Mouse (Mus musculus): ENCODE data around the gene Vgf. TPM values are rescaled to one million over a fixed set of nuclear protein-coding genes. Genes with fewer than 3 reads are reported as not detected.
A peak's percentile ranks its signal among the peaks of the same experiment; 100 is the strongest.

The Vgf gene
- 0.08 and 0.11 TPM in 2 replicates for polyA plus RNA-seq (2015; fragmentation: Nextera tagmentation; extraction: Ambion mirVana)

GRCm38 (mm10) chr5:137026092-137026491, at the start of gene Vgf:
Gene Vgf, plus strand, starts transcription at chr5:137026392.
- Histone ChIP-seq H3K9ac (no peak within 1 kb of the TSS), H3K27ac (no peak within 1 kb of the TSS), H3K27me3 (peaks cover 78% of the 10 kb centered on the region), H3K36me3 (no peaks in the 10 kb centered on the region), H3K4me3 (no peak within 1 kb of the TSS), H3K4me2 (replicated peaks) (0 out of 2 replicates have a peak within 1 kb of the TSS, but pooled peaks have one; percentile 5), H3K4me1 (peaks cover 12% of the 10 kb centered on the region), H3K9me3 (no peaks in the 10 kb centered on the region)
- 16% methylated on average over 4 of the region's 4 CpGs for WGBS
- no peak for ATAC-seq (ENCODE audit: low FRiP score, low read depth)

- WGBS: 59% methylated on average over 4 of the region's 4 CpGs
- no peak overlapping the region for H3K27ac ChIP-seq
- peaks cover 36% of the 10 kb centered on the region for H3K36me3 ChIP-seq
- no peaks in the 10 kb centered on the region for H3K27me3 ChIP-seq
- no peaks in the 10 kb centered on the region for H3K9me3 ChIP-seq
- H3K9ac ChIP-seq: no peak overlapping the region
- no peak overlapping the region for H3K4me2 ChIP-seq (replicated peaks)
- ATAC-seq (ENCODE audit: low FRiP score, low read depth): no peak
- H3K4me3 ChIP-seq: no peak overlapping the region
- H3K4me1 ChIP-seq: no peaks in the 10 kb centered on the region
Measured at GRCm38 (mm10) chr5:136977769-136978168, 48.4 kb upstream of the Vgf start.

- WGBS: 65% methylated on average over 2 of the region's 2 CpGs
- no peak overlapping the region for H3K27ac ChIP-seq
- no peaks in the 10 kb centered on the region for H3K4me1 ChIP-seq
- peaks cover 51% of the 10 kb centered on the region for H3K36me3 ChIP-seq
- H3K9me3 ChIP-seq: no peaks in the 10 kb centered on the region
- no peaks in the 10 kb centered on the region for H3K27me3 ChIP-seq
- no peak overlapping the region for H3K9ac ChIP-seq
- no peak for ATAC-seq (ENCODE audit: low FRiP score, low read depth)
- H3K4me3 ChIP-seq: no peak overlapping the region
- no peak overlapping the region for H3K4me2 ChIP-seq (replicated peaks)
Measured at GRCm38 (mm10) chr5:136979762-136980161, 46.4 kb upstream of the Vgf start.

GRCm38 (mm10) chr5:136980974-136981373, 45.2 kb upstream of the Vgf start:
- no peak for ATAC-seq (ENCODE audit: low FRiP score, low read depth)
- 91% methylated on average over 8 of the region's 8 CpGs for WGBS
- no peaks in the 10 kb centered on the region for H3K9me3 ChIP-seq
- H3K4me2 ChIP-seq (replicated peaks): no peak overlapping the region
- no peak overlapping the region for H3K4me3 ChIP-seq
- H3K4me1 ChIP-seq: peaks cover 6% of the 10 kb centered on the region
- no peak overlapping the region for H3K27ac ChIP-seq
- H3K27me3 ChIP-seq: no peaks in the 10 kb centered on the region
- H3K36me3 ChIP-seq: peaks cover 51% of the 10 kb centered on the region
- H3K9ac ChIP-seq: no peak overlapping the region

GRCm38 (mm10) chr5:136982338-136982930, 43.8 kb upstream of the Vgf start:
- Histone ChIP-seq H3K27ac (no peak overlapping the region), H3K4me2 (replicated peaks) (no peak overlapping the region), H3K27me3 (no peaks in the 10 kb centered on the region), H3K4me3 (no peak overlapping the region), H3K36me3 (peaks cover 51% of the 10 kb centered on the region), H3K9me3 (no peaks in the 10 kb centered on the region), H3K4me1 (peaks cover 11% of the 10 kb centered on the region), H3K9ac (no peak overlapping the region)
- ATAC-seq (ENCODE audit: low FRiP score, low read depth): no peak
- 53% methylated on average over 14 of the region's 16 CpGs for WGBS

- 54% methylated on average over 14 of the region's 14 CpGs for WGBS
- Histone ChIP-seq H3K9ac (no peak overlapping the region), H3K9me3 (no peaks in the 10 kb centered on the region), H3K4me3 (no peak overlapping the region), H3K27me3 (no peaks in the 10 kb centered on the region), H3K4me1 (peaks cover 21% of the 10 kb centered on the region), H3K27ac (no peak overlapping the region), H3K36me3 (peaks cover 55% of the 10 kb centered on the region), H3K4me2 (replicated peaks) (no peak overlapping the region)
- ATAC-seq (ENCODE audit: low FRiP score, low read depth): no peak
Measured at GRCm38 (mm10) chr5:136984828-136985227, 41.4 kb upstream of the Vgf start.

- WGBS: under 1% methylated on average over 26 of the region's 26 CpGs
Measured at GRCm38 (mm10) chr5:136986695-136987137, 39.5 kb upstream of the Vgf start, which contains the start of gene Plod3. Gene Plod3, plus strand, starts transcription at chr5:136987019.

GRCm38 (mm10) chr5:136987138-136987933, 38.9 kb upstream of the Vgf start:
- no peaks in the 10 kb centered on the region for H3K9me3 ChIP-seq
- peaks cover 55% of the 10 kb centered on the region for H3K36me3 ChIP-seq
- peak overlapping the region; percentile 95 for H3K9ac ChIP-seq
- WGBS: under 1% methylated on average over 64 of the region's 67 CpGs
- peak overlapping the region; percentile 97 for H3K27ac ChIP-seq
- H3K4me3 ChIP-seq: peak overlapping the region; percentile 84
- peak overlapping the region; percentile 88 for H3K4me2 ChIP-seq (replicated peaks)
- no peaks in the 10 kb centered on the region for H3K27me3 ChIP-seq
- peaks cover 21% of the 10 kb centered on the region for H3K4me1 ChIP-seq
- peak; percentile 70 for ATAC-seq (ENCODE audit: low FRiP score, low read depth)

More at GRCm38 (mm10) chr5:136986695-136987137, 39.5 kb upstream of the Vgf start, which contains the start of gene Plod3:
- peak within 1 kb of the TSS; percentile 95 for H3K9ac ChIP-seq
- H3K27me3 ChIP-seq: no peaks in the 10 kb centered on the region
- peak; percentile 92 for ATAC-seq (ENCODE audit: low FRiP score, low read depth)
- peaks cover 55% of the 10 kb centered on the region for H3K36me3 ChIP-seq
- peak within 1 kb of the TSS; percentile 88 for H3K4me2 ChIP-seq (replicated peaks)
- peak within 1 kb of the TSS; percentile 97 for H3K27ac ChIP-seq
- peak within 1 kb of the TSS; percentile 84 for H3K4me3 ChIP-seq
- H3K9me3 ChIP-seq: no peaks in the 10 kb centered on the region
- peaks cover 21% of the 10 kb centered on the region for H3K4me1 ChIP-seq

GRCm38 (mm10) chr5:136987934-136988271, 38.3 kb upstream of the Vgf start, which contains the start of gene Znhit1:
Gene Znhit1, minus strand, starts transcription at chr5:136988021.
- Histone ChIP-seq H3K27ac (peak within 1 kb of the TSS; percentile 97), H3K4me3 (peak within 1 kb of the TSS; percentile 84), H3K4me2 (replicated peaks) (peak within 1 kb of the TSS; percentile 88), H3K4me1 (peaks cover 21% of the 10 kb centered on the region), H3K27me3 (no peaks in the 10 kb centered on the region), H3K36me3 (peaks cover 59% of the 10 kb centered on the region), H3K9me3 (no peaks in the 10 kb centered on the region), H3K9ac (peak within 1 kb of the TSS; percentile 95)
- ATAC-seq (ENCODE audit: low FRiP score, low read depth): no peak
- WGBS: 3% methylated on average over 12 of the region's 12 CpGs

- peaks cover 63% of the 10 kb centered on the region for H3K36me3 ChIP-seq
- H3K9me3 ChIP-seq: no peaks in the 10 kb centered on the region
- 67% methylated on average over 7 of the region's 7 CpGs for WGBS
- peak overlapping the region; percentile 95 for H3K9ac ChIP-seq
- peak overlapping the region; percentile 84 for H3K4me3 ChIP-seq
- H3K4me2 ChIP-seq (replicated peaks): peak overlapping the region; percentile 88
- peaks cover 21% of the 10 kb centered on the region for H3K4me1 ChIP-seq
- no peak for ATAC-seq (ENCODE audit: low FRiP score, low read depth)
- no peak overlapping the region for H3K27ac ChIP-seq
- H3K27me3 ChIP-seq: no peaks in the 10 kb centered on the region
Measured at GRCm38 (mm10) chr5:136988420-136988819, 37.8 kb upstream of the Vgf start.

- no peak overlapping the region for H3K9ac ChIP-seq
- 88% methylated on average over 6 of the region's 6 CpGs for WGBS
- peaks cover 21% of the 10 kb centered on the region for H3K4me1 ChIP-seq
- H3K36me3 ChIP-seq: peaks cover 63% of the 10 kb centered on the region
- no peaks in the 10 kb centered on the region for H3K9me3 ChIP-seq
- no peak overlapping the region for H3K4me2 ChIP-seq (replicated peaks)
- H3K4me3 ChIP-seq: no peak overlapping the region
- no peak overlapping the region for H3K27ac ChIP-seq
- no peaks in the 10 kb centered on the region for H3K27me3 ChIP-seq
- ATAC-seq (ENCODE audit: low FRiP score, low read depth): no peak
Measured at GRCm38 (mm10) chr5:136989801-136990200, 36.4 kb upstream of the Vgf start.

- Histone ChIP-seq H3K27ac (no peak overlapping the region), H3K4me1 (peaks cover 14% of the 10 kb centered on the region; the same call in 1 of the 2 replicates), H3K9ac (no peak overlapping the region), H3K4me2 (replicated peaks) (no peak overlapping the region), H3K36me3 (peaks cover 22% of the 10 kb centered on the region), H3K27me3 (no peaks in the 10 kb centered on the region), H3K9me3 (no peaks in the 10 kb centered on the region), H3K4me3 (no peak overlapping the region)
- 65% methylated on average over 5 of the region's 5 CpGs for WGBS
- no peak for ATAC-seq (ENCODE audit: low FRiP score, low read depth)
Measured at GRCm38 (mm10) chr5:136999449-136999848, 26.7 kb upstream of the Vgf start.
